Mouse (Mus musculus): ENCODE measurements around the gene Zfp646. TPM values are rescaled to one million over a fixed set of nuclear protein-coding genes. Genes with fewer than 3 reads are reported as not detected.

The Zfp646 gene
- polyA plus RNA-seq, 1 experiment from 2014 or later, result 17.1 TPM

DNA sequence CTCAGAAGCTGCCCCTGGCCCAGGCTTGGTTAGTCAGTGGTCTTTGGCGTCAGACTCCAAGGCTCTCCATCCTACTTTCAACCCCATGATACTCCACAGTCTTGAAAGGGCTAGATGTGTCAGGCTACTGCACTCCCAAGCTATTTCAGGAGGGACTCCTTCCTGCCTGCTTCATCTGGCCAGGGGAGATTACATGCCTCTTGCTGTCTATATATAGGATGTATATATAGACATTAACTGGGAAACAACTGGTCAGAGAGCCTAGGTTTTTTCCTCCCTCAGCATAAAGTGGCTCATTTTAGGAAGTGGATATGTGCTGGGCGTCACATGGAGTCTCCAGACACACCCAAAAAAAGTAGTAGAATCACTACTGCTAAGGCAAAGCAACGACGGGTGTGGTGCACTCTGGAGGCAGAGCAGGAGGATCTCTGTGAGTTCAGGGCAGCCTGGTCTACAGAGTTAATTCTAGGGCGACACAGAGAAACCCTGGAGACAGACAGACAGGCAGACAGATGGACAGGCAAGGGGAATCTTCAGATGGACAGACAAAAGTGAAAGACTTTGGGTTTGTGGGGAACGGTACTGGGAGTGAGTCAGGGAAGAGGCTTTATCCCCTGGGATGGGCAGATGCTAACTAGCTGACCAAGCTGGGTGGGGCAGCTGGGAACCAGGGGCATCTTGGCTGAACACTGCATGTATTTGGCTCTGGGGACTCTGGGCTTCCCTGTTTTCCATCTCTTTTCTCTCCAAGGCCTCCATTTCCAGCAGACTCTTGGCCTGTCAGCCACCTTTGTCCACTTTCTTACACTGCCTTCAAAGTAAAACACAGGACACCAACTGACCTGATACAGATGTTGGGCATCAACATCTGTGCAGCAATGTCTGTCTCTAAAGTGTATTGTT, 25.8 kb upstream of the Zfp646 start:
- no peak for ATAC-seq (ENCODE audit: insufficient number of reproducible peaks, insufficient read depth, low FRiP score, low read depth)
- WGBS, result 77% methylated on average over 6 of the region's 6 CpGs
- Histone ChIP-seq H3K4me3 (ENCODE audit: low read depth, low read length) (no peak overlapping the region), H3K27ac (ENCODE audit: low read length) (no peak overlapping the region), H3K4me2 (replicated peaks; ENCODE audit: low read depth, low read length) (no peak overlapping the region), H3K36me3 (ENCODE audit: control insufficient read depth, insufficient read depth, low read length) (peaks cover 12% of the 10 kb centered on the region; the same call in 1 of the 2 replicates), H3K4me1 (ENCODE audit: control insufficient read depth, insufficient read depth, low read length) (no peaks in the 10 kb centered on the region), H3K27me3 (ENCODE audit: control insufficient read depth, insufficient read depth, low read length) (no peaks in the 10 kb centered on the region), H3K9ac (replicated peaks; ENCODE audit: low read depth, low read length) (no peak overlapping the region), H3K9me3 (ENCODE audit: control insufficient read depth, low read depth, low read length) (no peaks in the 10 kb centered on the region)

GRCm38 (mm10) chr7:127850906-127851305, 25.1 kb upstream of the Zfp646 start:
- Histone ChIP-seq H3K9me3 (ENCODE audit: control insufficient read depth, low read depth, low read length) (no peaks in the 10 kb centered on the region), H3K4me3 (ENCODE audit: low read depth, low read length) (no peak overlapping the region), H3K27ac (ENCODE audit: low read length) (no peak overlapping the region), H3K4me1 (ENCODE audit: control insufficient read depth, insufficient read depth, low read length) (no peaks in the 10 kb centered on the region), H3K4me2 (replicated peaks; ENCODE audit: low read depth, low read length) (no peak overlapping the region), H3K36me3 (ENCODE audit: control insufficient read depth, insufficient read depth, low read length) (peaks cover 12% of the 10 kb centered on the region; the same call in 1 of the 2 replicates), H3K27me3 (ENCODE audit: control insufficient read depth, insufficient read depth, low read length) (no peaks in the 10 kb centered on the region), H3K9ac (replicated peaks; ENCODE audit: low read depth, low read length) (no peak overlapping the region)
- ATAC-seq (ENCODE audit: insufficient number of reproducible peaks, insufficient read depth, low FRiP score, low read depth), result no peak
- WGBS, result 61% methylated on average over 5 of the region's 5 CpGs

DNA sequence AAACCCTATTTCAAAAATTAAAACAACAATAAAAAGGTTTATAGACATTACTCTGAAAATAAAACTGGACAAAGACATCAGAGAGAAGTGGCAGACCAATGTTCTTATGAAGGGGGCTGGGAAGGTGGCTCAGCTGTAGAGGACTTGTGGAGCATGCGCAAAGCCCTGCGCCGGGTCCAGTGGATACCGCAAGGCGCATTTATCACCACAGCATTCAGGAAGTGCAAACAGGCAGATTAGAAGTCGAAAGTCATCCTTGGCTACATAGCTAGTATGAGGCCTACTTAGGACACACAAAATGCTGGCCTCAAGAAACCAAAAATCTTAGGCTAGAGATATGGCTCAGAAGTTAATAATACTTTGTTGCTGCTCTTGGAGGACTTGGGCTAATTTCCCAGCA, 17.8 kb upstream of the Zfp646 start:
- WGBS, result 90% methylated on average over 6 of the region's 6 CpGs

DNA sequence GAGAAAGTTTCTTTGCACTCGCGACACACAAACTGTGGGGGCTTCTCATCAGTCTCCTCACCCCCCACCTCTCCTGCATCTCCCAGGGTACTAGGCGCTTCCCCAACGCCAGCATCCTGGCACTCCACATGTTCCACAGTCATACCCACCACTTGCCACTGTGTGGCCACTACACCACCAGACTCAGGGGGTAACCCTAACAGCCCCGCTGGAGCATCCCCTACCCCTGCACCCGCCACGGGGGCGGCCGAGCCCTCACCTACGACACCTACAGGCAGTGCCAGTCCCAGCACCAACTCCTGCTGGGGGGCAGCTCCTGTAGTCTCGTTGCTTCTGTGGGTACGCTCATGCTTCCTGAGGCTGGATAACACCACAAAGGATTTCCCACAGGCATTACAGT, 9.6 kb upstream of the Zfp646 start:
- no peak for ATAC-seq (ENCODE audit: insufficient number of reproducible peaks, insufficient read depth, low FRiP score, low read depth)
- Histone ChIP-seq H3K9ac (replicated peaks; ENCODE audit: low read depth, low read length) (no peak overlapping the region), H3K4me3 (ENCODE audit: low read depth, low read length) (no peak overlapping the region), H3K9me3 (ENCODE audit: control insufficient read depth, low read depth, low read length) (no peaks in the 10 kb centered on the region), H3K36me3 (ENCODE audit: control insufficient read depth, insufficient read depth, low read length) (peaks cover 29% of the 10 kb centered on the region), H3K4me1 (ENCODE audit: control insufficient read depth, insufficient read depth, low read length) (0 out of 2 replicates have a peak, but pooled peaks cover 4% of the 10 kb centered on the region), H3K27me3 (ENCODE audit: control insufficient read depth, insufficient read depth, low read length) (no peaks in the 10 kb centered on the region), H3K4me2 (replicated peaks; ENCODE audit: low read depth, low read length) (no peak overlapping the region), H3K27ac (ENCODE audit: low read length) (no peak overlapping the region)
- WGBS, result 97% methylated on average over 12 of the region's 12 CpGs

More for the DNA sequence above, 17.8 kb upstream of the Zfp646 start:
- no peaks in the 10 kb centered on the region for H3K27me3 ChIP-seq (ENCODE audit: control insufficient read depth, insufficient read depth, low read length)
- no peak overlapping the region for H3K4me2 ChIP-seq (replicated peaks; ENCODE audit: low read depth, low read length)
- ATAC-seq (ENCODE audit: insufficient number of reproducible peaks, insufficient read depth, low FRiP score, low read depth), result no peak
- H3K9me3 ChIP-seq (ENCODE audit: control insufficient read depth, low read depth, low read length), result no peaks in the 10 kb centered on the region
- no peaks in the 10 kb centered on the region for H3K4me1 ChIP-seq (ENCODE audit: control insufficient read depth, insufficient read depth, low read length)
- H3K4me3 ChIP-seq (ENCODE audit: low read depth, low read length), result no peak overlapping the region
- H3K27ac ChIP-seq (ENCODE audit: low read length), result no peak overlapping the region
- no peak overlapping the region for H3K9ac ChIP-seq (replicated peaks; ENCODE audit: low read depth, low read length)
- H3K36me3 ChIP-seq (ENCODE audit: control insufficient read depth, insufficient read depth, low read length), result no peaks in the 10 kb centered on the region

DNA sequence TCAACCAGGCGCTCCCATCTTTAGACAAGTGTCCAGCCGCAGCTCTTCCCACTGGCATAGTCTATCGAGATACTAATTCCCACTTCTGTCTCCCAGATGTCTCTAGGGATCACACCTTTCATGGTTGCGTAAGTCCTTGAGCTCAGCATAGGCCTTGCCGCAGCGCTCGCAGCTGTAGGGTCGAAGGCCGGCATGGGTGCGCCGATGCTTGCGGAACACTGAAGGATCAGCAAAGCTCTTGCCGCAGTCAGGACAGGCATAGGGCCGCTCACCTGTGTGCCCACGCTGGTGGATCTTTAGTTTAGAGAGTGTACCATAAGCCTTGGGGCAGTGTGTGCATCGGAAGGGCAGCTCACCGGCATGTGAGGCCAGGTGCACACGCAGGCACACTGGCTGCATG, 8.4 kb upstream of the Zfp646 start:
- Histone ChIP-seq H3K9me3 (ENCODE audit: control insufficient read depth, low read depth, low read length) (no peaks in the 10 kb centered on the region), H3K27ac (ENCODE audit: low read length) (no peak overlapping the region), H3K4me2 (replicated peaks; ENCODE audit: low read depth, low read length) (no peak overlapping the region), H3K4me1 (ENCODE audit: control insufficient read depth, insufficient read depth, low read length) (0 out of 2 replicates have a peak, but pooled peaks cover 4% of the 10 kb centered on the region), H3K4me3 (ENCODE audit: low read depth, low read length) (no peak overlapping the region), H3K27me3 (ENCODE audit: control insufficient read depth, insufficient read depth, low read length) (no peaks in the 10 kb centered on the region), H3K9ac (replicated peaks; ENCODE audit: low read depth, low read length) (no peak overlapping the region), H3K36me3 (ENCODE audit: control insufficient read depth, insufficient read depth, low read length) (peaks cover 29% of the 10 kb centered on the region)
- no peak for ATAC-seq (ENCODE audit: insufficient number of reproducible peaks, insufficient read depth, low FRiP score, low read depth)
- WGBS, result 96% methylated on average over 18 of the region's 18 CpGs

DNA sequence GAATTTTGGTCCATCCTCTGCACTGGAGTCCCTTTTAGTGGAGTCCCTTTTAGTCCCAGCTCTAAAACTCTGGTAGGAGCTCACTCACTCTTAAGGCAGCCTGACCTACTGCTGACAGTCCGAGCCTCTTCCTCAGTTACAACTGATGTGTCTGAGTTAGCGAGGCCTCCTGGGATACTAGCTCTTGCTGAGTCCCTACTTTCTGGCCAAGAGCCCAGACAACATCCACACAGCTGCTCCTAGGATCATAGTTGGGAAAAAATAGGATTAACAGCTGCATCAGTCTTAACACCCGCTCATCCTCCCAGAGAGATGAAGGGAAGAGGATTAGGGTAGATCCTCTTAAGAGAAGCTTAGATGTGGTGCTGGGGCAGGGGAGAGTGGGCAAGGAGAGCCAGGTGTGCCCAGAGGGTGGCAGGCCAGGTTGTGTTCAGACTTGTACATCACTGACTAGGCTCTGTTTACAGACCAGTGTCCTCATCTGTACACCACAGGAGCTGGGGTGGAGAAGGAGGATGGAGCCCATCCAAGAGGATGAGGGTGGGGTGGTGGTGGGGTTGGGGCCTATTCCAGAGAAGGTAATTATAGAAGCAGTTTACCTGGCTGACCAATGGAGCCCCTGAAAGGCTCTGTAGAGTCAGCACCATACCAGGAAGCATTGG, 6.7 kb upstream of the Zfp646 start:
- Histone ChIP-seq H3K9me3 (ENCODE audit: control insufficient read depth, low read depth, low read length) (no peaks in the 10 kb centered on the region), H3K4me3 (ENCODE audit: low read depth, low read length) (no peak overlapping the region), H3K4me1 (ENCODE audit: control insufficient read depth, insufficient read depth, low read length) (peaks cover 8% of the 10 kb centered on the region; the same call in 1 of the 2 replicates), H3K4me2 (replicated peaks; ENCODE audit: low read depth, low read length) (no peak overlapping the region), H3K27me3 (ENCODE audit: control insufficient read depth, insufficient read depth, low read length) (no peaks in the 10 kb centered on the region), H3K27ac (ENCODE audit: low read length) (no peak overlapping the region), H3K36me3 (ENCODE audit: control insufficient read depth, insufficient read depth, low read length) (peaks cover 29% of the 10 kb centered on the region), H3K9ac (replicated peaks; ENCODE audit: low read depth, low read length) (no peak overlapping the region)
- ATAC-seq (ENCODE audit: insufficient number of reproducible peaks, insufficient read depth, low FRiP score, low read depth), result no peak
- WGBS, result 54% methylated on average over 3 of the region's 3 CpGs

GRCm38 (mm10) chr7:127870136-127870821, 5.7 kb upstream of the Zfp646 start:
- no peaks in the 10 kb centered on the region for H3K27me3 ChIP-seq (ENCODE audit: control insufficient read depth, insufficient read depth, low read length)
- no peak for ATAC-seq (ENCODE audit: insufficient number of reproducible peaks, insufficient read depth, low FRiP score, low read depth)
- peaks cover 12% of the 10 kb centered on the region; the same call in 1 of the 2 replicates for H3K4me1 ChIP-seq (ENCODE audit: control insufficient read depth, insufficient read depth, low read length)
- WGBS, result 78% methylated on average over 5 of the region's 5 CpGs
- H3K9me3 ChIP-seq (ENCODE audit: control insufficient read depth, low read depth, low read length), result no peaks in the 10 kb centered on the region
- no peak overlapping the region for H3K9ac ChIP-seq (replicated peaks; ENCODE audit: low read depth, low read length)
- H3K4me3 ChIP-seq (ENCODE audit: low read depth, low read length), result no peak overlapping the region
- H3K27ac ChIP-seq (ENCODE audit: low read length), result no peak overlapping the region
- H3K36me3 ChIP-seq (ENCODE audit: control insufficient read depth, insufficient read depth, low read length), result peaks cover 24% of the 10 kb centered on the region
- no peak overlapping the region for H3K4me2 ChIP-seq (replicated peaks; ENCODE audit: low read depth, low read length)

Data from stomach, embryonic 14.5 days (tissue).